Mouse (Mus musculus) cerebellum, adult 2 months (tissue): ENCODE measurements around the gene Brd4.

Source experiments
- CTCF ChIP-seq: fragments of 200-500 bp; IDR thresholded peaks from 2 replicates; pipeline ENCODE4 v1.5.1; 2011; ENCODE audit warnings: low read depth, mild to moderate bottlenecking, control low read depth, low read length, moderate library complexity, borderline replicate concordance; ENCODE audit not compliant: insufficient read depth
- POLR2A ChIP-seq: fragments of 200-500 bp; IDR thresholded peaks from 2 replicates; pipeline ENCODE4 v1.6.1; 2011; ENCODE audit warnings: low read length, control low read depth, borderline replicate concordance; ENCODE audit not compliant: insufficient read depth

- no peak for TF ChIP-seq POLR2A
- no peak for TF ChIP-seq CTCF
These were observed 95.5 kb downstream of the Brd4 start, which contains the start of gene Ephx3 for GRCm38 (mm10) chr17:32188863-32189636.
